Mouse (Mus musculus): ENCODE results near the gene Entpd3. TPM values are rescaled to one million over a fixed set of nuclear protein-coding genes. Genes with fewer than 3 reads are reported as not detected.

Gene Entpd3
- polyA plus RNA-seq, 1 experiment from 2014 or later = 0.17 TPM

DNA sequence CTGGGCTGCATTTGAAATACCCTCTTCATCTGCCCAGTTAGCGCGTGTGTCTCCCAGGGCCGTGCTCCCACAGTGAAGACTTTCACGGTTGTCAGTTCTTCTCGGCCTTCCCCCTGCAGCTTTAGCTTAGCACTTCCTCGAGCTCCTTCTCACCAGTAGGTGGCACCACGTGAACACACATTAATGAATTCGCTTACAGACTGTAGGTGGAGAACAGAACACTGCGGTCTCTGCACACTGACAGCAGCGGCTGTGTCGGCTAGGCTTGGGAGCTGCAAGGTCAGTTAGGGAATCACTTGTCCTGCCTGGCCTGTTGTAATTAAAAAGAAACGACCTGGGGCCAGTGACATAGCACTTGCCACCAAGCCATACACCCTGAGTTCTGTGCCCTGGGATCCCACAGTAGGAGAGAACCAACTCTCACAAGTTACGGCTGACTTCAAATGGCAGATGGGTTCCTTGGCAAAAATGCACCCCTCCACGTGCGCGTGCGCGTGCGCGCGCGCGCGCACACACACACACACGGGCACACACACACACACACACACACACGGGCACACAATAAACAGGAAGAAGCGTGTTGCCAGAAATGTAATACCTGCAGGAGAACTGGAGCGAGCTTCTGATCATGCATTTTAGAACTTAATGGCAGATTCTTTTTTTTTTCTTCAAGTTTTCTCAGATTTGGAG, 43.1 kb downstream of the Entpd3 start:
- Histone ChIP-seq H3K9me3 (replicated peaks; ENCODE audit: control insufficient read depth, low read length) (no peaks in the 10 kb centered on the region), H3K4me3 (ENCODE audit: low read length) (peak overlapping the region; percentile 58), H3K4me2 (ENCODE audit: low read depth, low read length) (peak overlapping the region; percentile 90), H3K4me1 (ENCODE audit: control insufficient read depth, insufficient read depth, low read length) (peaks cover 6% of the 10 kb centered on the region), H3K9ac (ENCODE audit: low read length) (peak overlapping the region; percentile 80), H3K27ac (ENCODE audit: low read length) (peak overlapping the region; percentile 74), H3K27me3 (ENCODE audit: control insufficient read depth, insufficient read depth, low read length) (no peaks in the 10 kb centered on the region), H3K36me3 (ENCODE audit: control insufficient read depth, insufficient read depth) (no peaks in the 10 kb centered on the region)
- peak; percentile 89 for ATAC-seq (replicated peaks; ENCODE audit: extremely low read depth, insufficient read depth, low FRiP score)
- 12% methylated on average over 28 of the region's 28 CpGs for WGBS

DNA sequence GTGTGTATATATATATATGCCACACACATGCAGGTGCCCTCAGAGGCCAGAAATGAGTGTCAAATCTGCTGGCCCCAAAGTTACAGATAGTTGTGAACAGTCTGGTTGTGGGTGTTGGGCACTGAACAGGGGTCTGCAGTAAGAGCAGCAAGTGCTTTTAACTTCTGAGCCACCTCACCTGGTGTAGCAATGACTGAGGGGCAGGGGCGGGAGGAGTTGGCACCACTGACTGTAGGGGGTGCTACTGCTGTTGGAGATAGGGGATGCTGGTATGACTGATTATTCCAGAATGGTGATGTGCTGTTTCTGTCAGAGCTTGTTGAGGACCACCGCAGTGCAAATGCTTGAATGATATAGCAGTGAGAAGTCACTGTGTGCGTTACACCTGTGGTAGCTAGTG, 43.7 kb downstream of the Entpd3 start:
- Histone ChIP-seq H3K4me2 (ENCODE audit: low read depth, low read length) (peak overlapping the region; percentile 90), H3K27me3 (ENCODE audit: control insufficient read depth, insufficient read depth, low read length) (no peaks in the 10 kb centered on the region), H3K27ac (ENCODE audit: low read length) (no peak overlapping the region; the same call in 1 of the 2 replicates), H3K4me3 (ENCODE audit: low read length) (no peak overlapping the region), H3K9me3 (replicated peaks; ENCODE audit: control insufficient read depth, low read length) (no peaks in the 10 kb centered on the region), H3K9ac (ENCODE audit: low read length) (peak overlapping the region; percentile 80; the same call in 1 of the 2 replicates), H3K4me1 (ENCODE audit: control insufficient read depth, insufficient read depth, low read length) (0 out of 2 replicates have a peak, but pooled peaks cover 3% of the 10 kb centered on the region), H3K36me3 (ENCODE audit: control insufficient read depth, insufficient read depth) (no peaks in the 10 kb centered on the region)
- no peak for ATAC-seq (replicated peaks; ENCODE audit: extremely low read depth, insufficient read depth, low FRiP score)
- 77% methylated on average over 3 of the region's 3 CpGs for WGBS

DNA sequence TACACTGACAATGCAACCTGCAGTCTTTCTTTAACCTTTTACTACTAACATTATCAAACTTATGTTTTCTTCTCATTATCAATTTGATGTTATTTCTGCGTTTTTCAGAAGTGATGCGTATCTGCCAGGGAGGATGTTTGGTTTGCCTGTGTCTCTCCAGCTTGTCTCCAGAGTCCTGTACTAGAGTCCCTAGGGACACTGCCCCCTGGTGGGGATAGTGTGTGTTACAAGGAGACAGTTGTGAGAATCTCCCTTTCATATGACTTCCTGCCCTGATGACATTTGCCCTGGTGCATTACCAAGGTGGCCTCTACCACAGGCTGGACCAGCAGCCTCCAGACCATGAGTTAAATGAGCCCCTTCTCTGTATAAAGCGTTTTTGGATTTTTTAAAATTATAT, 46.9 kb downstream of the Entpd3 start:
- H3K9me3 ChIP-seq (replicated peaks; ENCODE audit: control insufficient read depth, low read length) = no peaks in the 10 kb centered on the region
- H3K9ac ChIP-seq (ENCODE audit: low read length) = no peak overlapping the region
- H3K27ac ChIP-seq (ENCODE audit: low read length) = no peak overlapping the region
- no peaks in the 10 kb centered on the region for H3K36me3 ChIP-seq (ENCODE audit: control insufficient read depth, insufficient read depth)
- no peak for ATAC-seq (replicated peaks; ENCODE audit: extremely low read depth, insufficient read depth, low FRiP score)
- 13% methylated on average over 3 of the region's 3 CpGs for WGBS
- 0 out of 2 replicates have a peak, but pooled peaks cover 3% of the 10 kb centered on the region for H3K4me1 ChIP-seq (ENCODE audit: control insufficient read depth, insufficient read depth, low read length)
- H3K4me2 ChIP-seq (ENCODE audit: low read depth, low read length) = no peak overlapping the region
- no peak overlapping the region for H3K4me3 ChIP-seq (ENCODE audit: low read length)
- no peaks in the 10 kb centered on the region for H3K27me3 ChIP-seq (ENCODE audit: control insufficient read depth, insufficient read depth, low read length)

DNA sequence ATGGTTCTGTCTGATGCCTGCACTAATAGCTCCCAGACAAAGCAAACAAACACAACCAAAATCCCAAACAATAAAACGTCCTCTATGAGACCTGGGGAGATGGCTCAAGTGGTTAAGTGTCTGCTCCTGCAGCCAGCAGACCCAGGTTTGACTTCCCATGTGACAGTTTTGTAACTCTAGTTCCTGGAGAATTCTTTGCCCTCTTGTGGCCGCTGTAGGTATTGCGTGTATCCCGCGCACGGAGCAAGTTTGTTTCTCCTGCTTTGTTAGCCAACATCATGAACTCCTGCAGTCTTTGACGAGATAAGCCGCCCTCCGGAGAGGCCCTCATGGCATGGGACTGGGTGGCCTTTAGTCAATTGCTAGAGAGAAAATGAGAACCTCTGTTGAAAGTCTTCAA, 51.9 kb downstream of the Entpd3 start:
- no peak for ATAC-seq (replicated peaks; ENCODE audit: extremely low read depth, insufficient read depth, low FRiP score)
- 2% methylated on average over 9 of the region's 9 CpGs for WGBS

DNA sequence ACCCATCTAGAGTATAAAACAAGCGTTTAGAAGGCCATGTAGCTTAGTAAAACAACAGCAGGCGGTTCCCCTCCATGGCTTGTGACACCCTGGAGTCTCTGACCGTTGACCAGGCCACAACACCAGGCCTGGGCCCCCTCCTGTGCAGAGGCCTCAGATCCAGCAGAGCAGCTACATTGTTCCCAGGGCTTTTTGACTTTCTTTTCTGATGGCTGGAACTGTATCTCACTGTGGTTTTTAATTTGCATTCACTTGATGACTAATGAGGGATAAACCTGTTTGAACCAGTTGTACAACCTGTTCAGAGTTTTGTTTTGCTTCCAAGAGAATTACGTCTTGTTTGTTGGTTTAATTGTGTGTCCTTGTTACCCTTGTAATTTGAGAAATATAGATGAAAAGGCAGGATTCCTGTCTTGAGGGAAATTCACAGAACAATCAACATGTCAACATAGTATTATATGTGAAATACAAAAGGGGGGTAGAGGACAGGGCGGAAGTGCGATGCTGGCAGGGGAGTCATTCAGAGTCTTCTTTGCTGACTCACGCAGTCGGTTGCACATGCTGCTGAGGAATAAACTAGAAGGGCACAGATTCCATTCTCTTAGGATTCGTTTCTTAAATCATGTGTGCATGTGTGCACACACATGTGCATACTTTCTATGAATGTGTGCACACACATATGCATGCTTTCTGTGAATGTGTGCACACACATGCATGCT, 53.9 kb downstream of the Entpd3 start:
- no peaks in the 10 kb centered on the region for H3K4me1 ChIP-seq (ENCODE audit: control insufficient read depth, insufficient read depth, low read length)
- H3K27me3 ChIP-seq (ENCODE audit: control insufficient read depth, insufficient read depth, low read length) = no peaks in the 10 kb centered on the region
- no peaks in the 10 kb centered on the region for H3K9me3 ChIP-seq (replicated peaks; ENCODE audit: control insufficient read depth, low read length)
- ATAC-seq (replicated peaks; ENCODE audit: extremely low read depth, insufficient read depth, low FRiP score) = no peak
- H3K27ac ChIP-seq (ENCODE audit: low read length) = no peak overlapping the region
- no peak overlapping the region for H3K9ac ChIP-seq (ENCODE audit: low read length)
- 66% methylated on average over 9 of the region's 9 CpGs for WGBS
- H3K4me2 ChIP-seq (ENCODE audit: low read depth, low read length) = no peak overlapping the region
- no peak overlapping the region for H3K4me3 ChIP-seq (ENCODE audit: low read length)
- H3K36me3 ChIP-seq (ENCODE audit: control insufficient read depth, insufficient read depth) = no peaks in the 10 kb centered on the region

More for the DNA sequence above, 51.9 kb downstream of the Entpd3 start:
- H3K4me1 ChIP-seq (ENCODE audit: control insufficient read depth, insufficient read depth, low read length) = no peaks in the 10 kb centered on the region
- no peaks in the 10 kb centered on the region for H3K36me3 ChIP-seq (ENCODE audit: control insufficient read depth, insufficient read depth)
- H3K4me2 ChIP-seq (ENCODE audit: low read depth, low read length) = no peak overlapping the region
- H3K27me3 ChIP-seq (ENCODE audit: control insufficient read depth, insufficient read depth, low read length) = no peaks in the 10 kb centered on the region
- no peaks in the 10 kb centered on the region for H3K9me3 ChIP-seq (replicated peaks; ENCODE audit: control insufficient read depth, low read length)
- H3K9ac ChIP-seq (ENCODE audit: low read length) = no peak overlapping the region
- H3K27ac ChIP-seq (ENCODE audit: low read length) = no peak overlapping the region
- H3K4me3 ChIP-seq (ENCODE audit: low read length) = no peak overlapping the region

DNA sequence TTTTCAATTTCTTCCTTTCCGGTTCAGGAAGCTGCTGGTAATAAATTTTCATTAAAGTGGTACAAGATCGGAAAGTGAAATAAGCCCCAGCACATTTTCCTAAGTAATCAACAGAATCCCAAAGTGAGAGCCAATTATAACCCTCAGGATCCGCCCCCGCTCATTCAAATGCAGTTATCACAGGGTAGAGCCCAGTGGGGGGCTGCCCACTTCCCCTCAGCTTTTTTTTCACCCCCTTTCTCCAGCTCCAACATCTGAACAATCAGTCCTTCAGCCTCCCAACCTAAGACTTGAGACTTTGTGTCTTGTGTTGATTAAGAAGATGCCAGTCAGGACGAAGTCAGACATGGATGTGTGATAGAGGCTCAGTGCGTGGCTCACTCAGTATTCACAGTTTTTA, 55.2 kb downstream of the Entpd3 start:
- no peaks in the 10 kb centered on the region for H3K27me3 ChIP-seq (ENCODE audit: control insufficient read depth, insufficient read depth, low read length)
- 67% methylated on average over 6 of the region's 6 CpGs for WGBS
- no peaks in the 10 kb centered on the region for H3K36me3 ChIP-seq (ENCODE audit: control insufficient read depth, insufficient read depth)
- H3K4me1 ChIP-seq (ENCODE audit: control insufficient read depth, insufficient read depth, low read length) = no peaks in the 10 kb centered on the region
- no peak overlapping the region for H3K4me3 ChIP-seq (ENCODE audit: low read length)
- no peak overlapping the region for H3K9ac ChIP-seq (ENCODE audit: low read length)
- H3K9me3 ChIP-seq (replicated peaks; ENCODE audit: control insufficient read depth, low read length) = no peaks in the 10 kb centered on the region
- H3K27ac ChIP-seq (ENCODE audit: low read length) = no peak overlapping the region
- no peak for ATAC-seq (replicated peaks; ENCODE audit: extremely low read depth, insufficient read depth, low FRiP score)
- H3K4me2 ChIP-seq (ENCODE audit: low read depth, low read length) = no peak overlapping the region

DNA sequence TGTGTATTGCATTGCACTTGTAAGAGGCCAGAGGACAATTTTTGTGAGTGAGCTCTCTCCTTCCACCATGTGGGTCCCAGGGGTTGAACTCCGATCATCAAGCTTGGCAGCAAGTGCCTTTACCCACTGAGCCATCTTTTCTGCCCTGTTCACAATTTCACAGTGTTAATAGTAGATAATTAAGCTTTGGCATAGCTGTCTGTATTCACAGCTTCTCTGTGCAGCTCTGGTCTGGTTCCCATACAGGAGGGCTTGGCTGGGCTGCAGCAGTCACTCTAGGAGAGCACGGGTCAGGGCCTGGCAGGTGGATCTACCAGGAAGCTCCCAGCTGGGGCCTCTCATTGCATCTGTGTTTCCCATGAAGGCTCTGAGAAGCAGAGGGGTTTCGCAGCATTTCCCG, 55.7 kb downstream of the Entpd3 start:
- Histone ChIP-seq H3K4me3 (ENCODE audit: low read length) (no peak overlapping the region), H3K4me2 (ENCODE audit: low read depth, low read length) (no peak overlapping the region), H3K27ac (ENCODE audit: low read length) (no peak overlapping the region), H3K9me3 (replicated peaks; ENCODE audit: control insufficient read depth, low read length) (no peaks in the 10 kb centered on the region), H3K36me3 (ENCODE audit: control insufficient read depth, insufficient read depth) (no peaks in the 10 kb centered on the region), H3K4me1 (ENCODE audit: control insufficient read depth, insufficient read depth, low read length) (no peaks in the 10 kb centered on the region), H3K27me3 (ENCODE audit: control insufficient read depth, insufficient read depth, low read length) (no peaks in the 10 kb centered on the region), H3K9ac (ENCODE audit: low read length) (no peak overlapping the region)
- no peak for ATAC-seq (replicated peaks; ENCODE audit: extremely low read depth, insufficient read depth, low FRiP score)
- 71% methylated on average over 4 of the region's 4 CpGs for WGBS

DNA sequence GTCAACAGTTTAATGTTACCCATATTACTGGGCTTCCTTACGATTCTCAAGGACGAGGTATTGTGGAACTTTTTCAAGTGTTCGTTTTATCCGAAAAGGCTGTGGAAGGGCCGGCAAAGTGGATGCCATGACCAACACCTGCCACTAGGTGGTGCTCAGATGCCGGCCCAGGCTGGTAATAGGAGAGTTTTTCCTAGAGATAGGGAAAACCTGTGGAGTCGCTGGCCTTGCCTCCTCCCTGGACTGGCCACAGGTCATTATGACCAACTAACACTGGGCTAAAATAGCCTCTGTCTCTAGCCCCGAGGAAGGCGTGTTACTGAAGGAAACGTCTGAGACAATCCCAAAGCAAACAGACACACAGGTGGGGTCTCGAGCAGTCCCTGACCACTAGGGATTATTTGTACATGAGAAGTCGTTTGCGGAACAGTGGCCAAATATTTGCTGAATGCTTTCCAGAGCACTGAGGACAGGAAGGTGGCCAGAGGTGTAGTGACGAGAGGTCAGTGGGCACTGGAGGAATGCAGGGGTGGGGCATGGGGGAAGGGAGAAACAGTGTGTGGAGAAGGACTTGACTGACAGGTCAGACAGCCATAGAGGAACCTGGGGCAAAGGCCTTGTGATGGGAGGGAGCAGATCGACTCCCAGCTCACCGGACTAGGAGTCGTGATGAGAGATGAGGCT, 62.0 kb downstream of the Entpd3 start:
- H3K4me2 ChIP-seq (ENCODE audit: low read depth, low read length) = peak overlapping the region; percentile 41
- no peak overlapping the region for H3K27ac ChIP-seq (ENCODE audit: low read length)
- H3K4me1 ChIP-seq (ENCODE audit: control insufficient read depth, insufficient read depth, low read length) = peaks cover 5% of the 10 kb centered on the region
- no peak overlapping the region for H3K9ac ChIP-seq (ENCODE audit: low read length)
- H3K4me3 ChIP-seq (ENCODE audit: low read length) = no peak overlapping the region; the same call in 1 of the 2 replicates
- peak; percentile 67 for ATAC-seq (replicated peaks; ENCODE audit: extremely low read depth, insufficient read depth, low FRiP score)
- no peaks in the 10 kb centered on the region for H3K36me3 ChIP-seq (ENCODE audit: control insufficient read depth, insufficient read depth)
- H3K9me3 ChIP-seq (replicated peaks; ENCODE audit: control insufficient read depth, low read length) = peaks cover under 1% of the 10 kb centered on the region; the same call in 1 of the 2 replicates
- WGBS = 18% methylated on average over 17 of the region's 17 CpGs
- H3K27me3 ChIP-seq (ENCODE audit: control insufficient read depth, insufficient read depth, low read length) = no peaks in the 10 kb centered on the region
